Mouse (Mus musculus) midbrain, embryonic 11.5 days (tissue): ENCODE measurements at regions not wholly inside any gene's neighbourhood (a gene's known extent, or its start where the extent isn't known, plus 50 kb on each side); places are given as distances from the start of the nearest gene placed in this dataset.

Experiments used
- ATAC-seq: fragments of 200-750 bp; cut with Nextera tagmentation; 2 replicates; pipeline ENCODE4 v1.8.0; 2017; ENCODE audit warnings: moderate TSS enrichment, moderate library complexity; ENCODE audit not compliant: low FRiP score
- DNase-seq: peaks from one replicate; pipeline ENCODE4 v3.0.0; 2015; ENCODE audit warnings: low spot score; ENCODE audit errors: missing footprints
- H3K27ac ChIP-seq: fragments of 300-500 bp; sonication (generic); 2 replicates; pipeline ENCODE4 v1.5.1; 2014; ENCODE audit warnings: low read depth, low read length
- H3K27me3 ChIP-seq: fragments of 300-500 bp; sonication (generic); 2 replicates; pipeline ENCODE4 v1.6.1; 2014; ENCODE audit warnings: mild to moderate bottlenecking, low read length, moderate library complexity, mixed read lengths; ENCODE audit not compliant: control insufficient read depth, insufficient read depth
- H3K36me3 ChIP-seq: fragments of 300-500 bp; sonication (generic); 2 replicates; pipeline ENCODE4 v1.6.1; 2014; ENCODE audit warnings: mild to moderate bottlenecking, low read length, moderate library complexity, mixed read lengths; ENCODE audit not compliant: control insufficient read depth, insufficient read depth
- H3K4me1 ChIP-seq: fragments of 300-500 bp; sonication (generic); 2 replicates; pipeline ENCODE4 v1.6.1; 2014; ENCODE audit warnings: low read length; ENCODE audit not compliant: control insufficient read depth, insufficient read depth
- H3K4me2 ChIP-seq: fragments of 300-500 bp; sonication (generic); 2 replicates; pipeline ENCODE4 v1.6.1; 2014; ENCODE audit warnings: mild to moderate bottlenecking, moderate library complexity
- H3K4me3 ChIP-seq: fragments of 300-500 bp; sonication (generic); 2 replicates; pipeline ENCODE4 v1.5.1; 2014; ENCODE audit warnings: low read depth, low read length
- H3K9ac ChIP-seq: fragments of 300-500 bp; sonication (generic); 2 replicates; pipeline ENCODE4 v1.6.1; 2014; ENCODE audit warnings: low read length
- H3K9me3 ChIP-seq: fragments of 300-500 bp; sonication (generic); 2 replicates; pipeline ENCODE4 v1.6.1; 2016; ENCODE audit warnings: low read length; ENCODE audit not compliant: control insufficient read depth
- WGBS: fragments of 180-500 bp; shearing (Covaris S2); extraction: QIAGEN DNeasy Blood & Tissue Kit; methylation state at CpG from one replicate; pipeline ENCODE4 v1.1.7; 2014; 5-methylcytosine and 5-hydroxymethylcytosine counted together

- no peaks in the 10 kb centered on the region for H3K4me1 ChIP-seq
- no peak overlapping the region for H3K9ac ChIP-seq
- H3K9me3 ChIP-seq: no peaks in the 10 kb centered on the region
- WGBS: 88% methylated on average over 6 of the region's 6 CpGs
- no peak for DNase-seq
- ATAC-seq: no peak
- no peak overlapping the region for H3K4me2 ChIP-seq
- no peak overlapping the region for H3K27ac ChIP-seq
- no peaks in the 10 kb centered on the region for H3K27me3 ChIP-seq
- no peak overlapping the region for H3K4me3 ChIP-seq
- no peaks in the 10 kb centered on the region for H3K36me3 ChIP-seq
Observed at GRCm38 (mm10) chr16:24094566-24094965, 105.9 kb upstream of the Bcl6 start.

DNA sequence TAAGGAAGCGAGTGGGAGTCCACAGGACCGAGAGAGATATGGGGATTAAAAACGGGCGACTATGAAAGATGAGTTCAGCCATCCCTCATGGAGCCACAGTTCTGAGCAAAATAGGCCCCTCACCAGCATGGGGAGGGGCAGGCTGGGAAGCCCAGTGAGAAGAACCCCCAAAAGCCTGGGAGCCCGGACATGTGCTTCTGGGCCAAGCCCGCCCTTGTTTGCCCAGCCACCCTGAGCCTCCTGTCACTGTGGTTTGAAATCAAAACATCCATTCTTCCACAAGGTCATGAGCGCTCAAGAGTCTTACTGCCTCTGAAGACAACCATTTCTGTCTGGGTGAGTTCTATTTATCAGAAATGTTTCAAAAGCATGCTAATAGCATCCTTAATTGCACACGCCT, 105.0 kb upstream of the Bcl6 start:
- no peak overlapping the region for H3K4me2 ChIP-seq
- no peaks in the 10 kb centered on the region for H3K27me3 ChIP-seq
- H3K4me3 ChIP-seq: no peak overlapping the region
- H3K4me1 ChIP-seq: no peaks in the 10 kb centered on the region
- 97% methylated on average over 8 of the region's 8 CpGs for WGBS
- H3K9ac ChIP-seq: no peak overlapping the region
- no peak overlapping the region for H3K27ac ChIP-seq
- ATAC-seq: no peak
- H3K9me3 ChIP-seq: no peaks in the 10 kb centered on the region
- DNase-seq: no peak
- no peaks in the 10 kb centered on the region for H3K36me3 ChIP-seq

- WGBS: 81% methylated on average over 5 of the region's 5 CpGs
- no peak overlapping the region for H3K27ac ChIP-seq
- no peaks in the 10 kb centered on the region for H3K36me3 ChIP-seq
- no peak overlapping the region for H3K4me2 ChIP-seq
- no peak overlapping the region for H3K4me3 ChIP-seq
- no peak for DNase-seq
- no peaks in the 10 kb centered on the region for H3K9me3 ChIP-seq
- no peaks in the 10 kb centered on the region for H3K27me3 ChIP-seq
- no peak for ATAC-seq
- H3K9ac ChIP-seq: no peak overlapping the region
- H3K4me1 ChIP-seq: no peaks in the 10 kb centered on the region
Observed at GRCm38 (mm10) chr16:24092616-24093525, 104.2 kb upstream of the Bcl6 start.

GRCm38 (mm10) chr16:24092136-24092535, 103.5 kb upstream of the Bcl6 start:
- no peaks in the 10 kb centered on the region for H3K36me3 ChIP-seq
- no peak overlapping the region for H3K4me3 ChIP-seq
- H3K4me1 ChIP-seq: no peaks in the 10 kb centered on the region
- H3K9me3 ChIP-seq: no peaks in the 10 kb centered on the region
- no peak overlapping the region for H3K9ac ChIP-seq
- WGBS: 85% methylated on average over 4 of the region's 4 CpGs
- no peak for DNase-seq
- no peaks in the 10 kb centered on the region for H3K27me3 ChIP-seq
- no peak overlapping the region for H3K4me2 ChIP-seq
- H3K27ac ChIP-seq: no peak overlapping the region
- no peak for ATAC-seq

GRCm38 (mm10) chr16:24090981-24091380, 102.3 kb upstream of the Bcl6 start:
- ATAC-seq: no peak
- H3K36me3 ChIP-seq: no peaks in the 10 kb centered on the region
- 91% methylated on average over 4 of the region's 4 CpGs for WGBS
- H3K9ac ChIP-seq: no peak overlapping the region
- H3K4me1 ChIP-seq: no peaks in the 10 kb centered on the region
- no peak overlapping the region for H3K4me2 ChIP-seq
- no peaks in the 10 kb centered on the region for H3K9me3 ChIP-seq
- H3K27me3 ChIP-seq: no peaks in the 10 kb centered on the region
- no peak for DNase-seq
- no peak overlapping the region for H3K4me3 ChIP-seq
- no peak overlapping the region for H3K27ac ChIP-seq

- H3K4me1 ChIP-seq: no peaks in the 10 kb centered on the region
- H3K4me2 ChIP-seq: no peak overlapping the region
- ATAC-seq (no peak), DNase-seq (no peak)
- H3K36me3 ChIP-seq: no peaks in the 10 kb centered on the region
- no peaks in the 10 kb centered on the region for H3K9me3 ChIP-seq
- H3K27me3 ChIP-seq: no peaks in the 10 kb centered on the region
- no peak overlapping the region for H3K4me3 ChIP-seq
- WGBS: 88% methylated on average over 11 of the region's 11 CpGs
- H3K27ac ChIP-seq: no peak overlapping the region
- H3K9ac ChIP-seq: no peak overlapping the region
Observed at GRCm38 (mm10) chr16:24089840-24090762, 101.4 kb upstream of the Bcl6 start.

- Histone ChIP-seq H3K27ac (no peak overlapping the region), H3K36me3 (no peaks in the 10 kb centered on the region), H3K4me2 (no peak overlapping the region), H3K27me3 (no peaks in the 10 kb centered on the region), H3K9ac (no peak overlapping the region), H3K4me1 (no peaks in the 10 kb centered on the region), H3K4me3 (no peak overlapping the region), H3K9me3 (no peaks in the 10 kb centered on the region)
- 80% methylated on average over 8 of the region's 8 CpGs for WGBS
- DNase-seq (no peak), ATAC-seq (no peak)
Observed at GRCm38 (mm10) chr16:24083966-24084365, 95.3 kb upstream of the Bcl6 start.

- Histone ChIP-seq H3K27ac (no peak overlapping the region), H3K27me3 (no peaks in the 10 kb centered on the region), H3K4me2 (no peak overlapping the region), H3K36me3 (no peaks in the 10 kb centered on the region), H3K4me3 (no peak overlapping the region), H3K4me1 (no peaks in the 10 kb centered on the region), H3K9me3 (no peaks in the 10 kb centered on the region), H3K9ac (no peak overlapping the region)
- no peak for DNase-seq
- no peak for ATAC-seq
- WGBS: 93% methylated on average over 5 of the region's 5 CpGs
Observed at GRCm38 (mm10) chr16:24080471-24080870, 91.8 kb upstream of the Bcl6 start.

GRCm38 (mm10) chr16:24078622-24079021, 90.0 kb upstream of the Bcl6 start:
- no peak overlapping the region for H3K4me2 ChIP-seq
- WGBS: 82% methylated on average over 1 of the region's 1 CpGs
- H3K4me1 ChIP-seq: no peaks in the 10 kb centered on the region
- DNase-seq (no peak), ATAC-seq (no peak)
- no peak overlapping the region for H3K9ac ChIP-seq
- H3K27ac ChIP-seq: no peak overlapping the region
- H3K36me3 ChIP-seq: no peaks in the 10 kb centered on the region
- H3K27me3 ChIP-seq: no peaks in the 10 kb centered on the region
- H3K4me3 ChIP-seq: no peak overlapping the region
- no peaks in the 10 kb centered on the region for H3K9me3 ChIP-seq
